Mouse (Mus musculus) erythroblast, embryonic 14.5 days (primary cell): ENCODE results near the gene Ppp1r12c.

Experiments used
- GATA1 ChIP-seq: IDR thresholded peaks from 2 replicates; pipeline ENCODE4 v1.6.1; 2012; ENCODE audit warnings: low read length, inconsistent platforms, mixed read lengths
- TAL1 ChIP-seq: IDR thresholded peaks from 3 replicates; pipeline ENCODE4 v1.6.1; 2012; ENCODE audit warnings: low read length, inconsistent platforms, mixed read lengths

GRCm38 (mm10) chr7:4547221-4547641, 45.8 kb upstream of the Ppp1r12c start, which contains the start of gene Syt5:
- no peak for TF ChIP-seq GATA1
- TF ChIP-seq TAL1 = no peak
